Mouse (Mus musculus): Measurements from ENCODE around the gene Etl4.

Etl4 gene

GRCm38 (mm10) chr2:20560581-20560980 lies 651.0 kb downstream of the Etl4 start:
- no peak for DNase-seq (ENCODE audit: low read depth, low spot score)

GRCm38 (mm10) chr2:20563036-20563435 lies 653.5 kb downstream of the Etl4 start:
- DNase-seq (ENCODE audit: low read depth, low spot score) = no peak

DNA sequence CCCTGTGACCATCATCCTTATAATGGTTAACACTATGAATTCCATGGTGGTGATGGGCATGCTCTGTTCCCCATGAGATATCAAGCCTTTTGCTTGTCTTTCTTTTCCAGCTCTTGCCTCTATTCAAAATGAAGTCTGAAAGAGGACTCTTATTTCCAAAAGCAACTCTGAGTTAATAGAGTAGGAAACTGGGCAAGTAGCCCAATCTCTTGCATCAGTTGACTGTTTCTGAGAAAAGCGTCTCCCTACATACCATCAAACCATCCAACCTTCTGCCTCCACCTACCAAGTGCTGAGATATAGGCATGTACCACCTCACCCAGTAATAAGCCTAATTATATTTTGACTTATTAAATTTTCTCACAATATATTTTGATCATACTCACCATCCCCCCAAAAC lies 658.9 kb downstream of the Etl4 start:
- no peak for DNase-seq (ENCODE audit: low read depth, low spot score)

- DNase-seq (ENCODE audit: low read depth, low spot score) = no peak
Measured at GRCm38 (mm10) chr2:20571940-20572339, 662.4 kb downstream of the Etl4 start.

- DNase-seq (ENCODE audit: low read depth, low spot score) = no peak
Measured at GRCm38 (mm10) chr2:20580331-20580730, 670.8 kb downstream of the Etl4 start.

DNA sequence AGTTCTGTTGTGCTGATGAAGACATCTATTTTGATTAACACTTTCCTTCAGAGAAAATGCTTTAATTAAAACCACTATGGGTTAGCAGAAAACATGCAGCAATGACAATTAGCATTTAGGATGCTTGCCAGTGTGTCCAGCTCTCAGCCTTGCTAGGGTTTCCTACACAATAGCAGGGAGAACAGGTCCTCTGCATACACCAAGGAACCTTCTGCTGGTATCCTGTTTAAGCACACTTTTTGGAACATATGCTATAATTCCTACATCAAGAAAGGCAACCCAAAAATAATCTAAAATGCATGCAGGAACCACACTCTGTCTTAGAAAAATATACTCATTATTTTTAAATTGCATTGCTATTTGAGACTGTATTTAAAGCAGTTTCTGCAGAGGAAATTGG lies 673.5 kb downstream of the Etl4 start:
- DNase-seq (ENCODE audit: low read depth, low spot score) = peak; percentile 32

- no peak for DNase-seq (ENCODE audit: low read depth, low spot score)
Measured at GRCm38 (mm10) chr2:20583562-20584153, 674.1 kb downstream of the Etl4 start.

DNA sequence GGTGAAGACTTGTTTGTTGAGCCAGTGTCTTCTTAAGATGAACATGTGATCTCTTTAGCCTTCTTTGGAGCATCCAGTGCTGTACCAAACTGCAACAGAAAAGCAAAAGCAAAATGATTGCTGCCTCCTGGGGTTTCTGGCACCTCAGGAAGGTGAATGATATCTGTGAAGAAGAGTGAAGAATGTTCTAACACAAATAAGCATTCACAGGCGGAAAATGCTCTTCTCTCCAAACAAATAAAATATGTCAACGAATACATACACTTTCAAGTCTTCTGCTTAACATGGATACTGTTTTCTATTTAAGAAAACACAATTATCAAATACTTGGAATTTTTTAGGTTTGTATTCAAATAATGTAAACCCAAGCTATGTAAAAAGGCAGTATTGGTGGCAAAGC lies 678.3 kb downstream of the Etl4 start:
- DNase-seq (ENCODE audit: low read depth, low spot score) = no peak

DNA sequence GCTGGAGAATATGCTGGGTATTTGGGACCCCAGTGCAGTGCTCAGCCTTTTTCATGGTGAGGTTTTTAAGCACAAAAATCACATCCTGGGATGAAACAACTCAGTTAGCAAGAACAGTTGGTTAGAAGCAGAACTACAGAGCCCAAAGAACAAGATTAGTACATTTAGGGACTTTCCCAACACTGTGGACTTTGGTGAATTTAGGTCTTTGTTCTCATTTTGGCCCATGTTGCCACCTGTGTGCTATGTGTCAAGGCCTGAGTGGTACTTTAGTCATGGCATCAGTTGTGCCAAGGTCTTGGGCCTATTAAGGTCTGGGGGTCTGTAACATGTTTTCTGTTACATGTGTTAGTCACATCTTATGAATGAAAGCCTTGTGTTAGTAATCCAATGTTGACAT lies 679.1 kb downstream of the Etl4 start:
- no peak for DNase-seq (ENCODE audit: low read depth, low spot score)

GRCm38 (mm10) chr2:20594129-20594528 lies 684.5 kb downstream of the Etl4 start:
- no peak for DNase-seq (ENCODE audit: low read depth, low spot score)

DNA sequence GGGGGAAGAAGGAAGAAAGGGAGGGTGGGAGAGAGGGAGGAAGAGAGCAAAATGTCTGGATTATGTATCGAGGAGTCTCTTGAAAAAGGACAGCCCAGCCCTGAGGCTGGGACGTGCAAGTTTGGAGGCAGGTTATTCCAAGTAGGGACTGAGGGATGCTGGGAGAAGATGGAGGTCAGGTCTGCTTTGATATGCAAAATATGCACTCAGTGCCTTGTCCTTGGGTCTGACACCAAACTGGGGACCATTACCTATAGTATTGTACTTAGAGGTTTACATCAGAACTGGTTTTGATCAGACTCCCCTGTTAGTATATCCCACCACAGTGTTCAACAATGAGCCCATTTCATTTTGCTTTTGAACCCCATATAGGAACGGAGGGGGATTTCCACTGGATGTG lies 685.4 kb downstream of the Etl4 start:
- no peak for DNase-seq (ENCODE audit: low read depth, low spot score)

GRCm38 (mm10) chr2:20596558-20596957 lies 687.0 kb downstream of the Etl4 start:
- DNase-seq (ENCODE audit: low read depth, low spot score) = no peak

DNA sequence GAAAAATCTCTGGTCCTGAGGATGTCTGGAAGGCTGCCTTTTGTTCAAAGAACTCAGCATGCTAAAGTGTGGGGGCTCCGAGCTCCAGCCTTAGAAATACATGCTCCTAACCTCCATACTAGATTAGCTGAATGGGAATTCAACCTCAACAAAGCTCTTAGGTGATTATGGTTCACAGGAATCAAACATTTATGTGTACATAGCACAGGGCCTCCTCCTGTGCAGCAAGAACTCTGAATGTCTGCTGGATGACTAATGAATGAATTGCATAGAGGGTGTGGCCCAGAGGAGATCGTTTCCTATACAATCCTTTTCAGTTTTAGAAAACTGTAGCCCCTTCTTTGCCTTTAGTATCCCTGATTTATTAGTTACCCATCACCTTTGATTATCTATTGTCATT lies 687.6 kb downstream of the Etl4 start:
- no peak for DNase-seq (ENCODE audit: low read depth, low spot score)

DNA sequence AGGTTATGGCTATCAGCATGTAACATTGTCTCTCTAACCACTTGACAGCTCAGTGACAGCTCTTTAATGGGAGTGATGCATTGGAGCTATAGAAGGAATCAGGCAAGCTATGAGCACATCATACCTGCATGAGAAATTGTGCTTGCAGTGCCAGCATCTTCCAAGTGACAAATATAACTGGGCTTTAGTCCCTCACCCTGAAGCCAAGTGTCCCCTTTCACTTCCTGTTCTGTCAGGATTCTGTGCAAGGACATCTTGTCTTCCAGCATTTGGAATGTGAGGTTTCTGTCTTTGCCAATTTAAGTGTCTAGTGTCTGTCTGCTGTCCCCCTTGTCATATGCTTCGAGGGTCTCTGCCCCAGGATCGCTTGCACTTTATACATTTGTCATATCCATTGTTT lies 693.1 kb downstream of the Etl4 start:
- DNase-seq (ENCODE audit: low read depth, low spot score) = no peak

- DNase-seq (ENCODE audit: low read depth, low spot score) = no peak
Measured at GRCm38 (mm10) chr2:20603536-20603935, 694.0 kb downstream of the Etl4 start.

- DNase-seq (ENCODE audit: low read depth, low spot score) = no peak
Measured at GRCm38 (mm10) chr2:20603991-20604390, 694.4 kb downstream of the Etl4 start.

GRCm38 (mm10) chr2:20609203-20609602 lies 699.6 kb downstream of the Etl4 start:
- DNase-seq (ENCODE audit: low read depth, low spot score) = peak; percentile 35

GRCm38 (mm10) chr2:20615948-20616347 lies 706.4 kb downstream of the Etl4 start:
- no peak for DNase-seq (ENCODE audit: low read depth, low spot score)

GRCm38 (mm10) chr2:20618396-20618795 lies 708.8 kb downstream of the Etl4 start:
- DNase-seq (ENCODE audit: low read depth, low spot score) = no peak

GRCm38 (mm10) chr2:20619881-20620280 lies 710.3 kb downstream of the Etl4 start:
- no peak for DNase-seq (ENCODE audit: low read depth, low spot score)

DNA sequence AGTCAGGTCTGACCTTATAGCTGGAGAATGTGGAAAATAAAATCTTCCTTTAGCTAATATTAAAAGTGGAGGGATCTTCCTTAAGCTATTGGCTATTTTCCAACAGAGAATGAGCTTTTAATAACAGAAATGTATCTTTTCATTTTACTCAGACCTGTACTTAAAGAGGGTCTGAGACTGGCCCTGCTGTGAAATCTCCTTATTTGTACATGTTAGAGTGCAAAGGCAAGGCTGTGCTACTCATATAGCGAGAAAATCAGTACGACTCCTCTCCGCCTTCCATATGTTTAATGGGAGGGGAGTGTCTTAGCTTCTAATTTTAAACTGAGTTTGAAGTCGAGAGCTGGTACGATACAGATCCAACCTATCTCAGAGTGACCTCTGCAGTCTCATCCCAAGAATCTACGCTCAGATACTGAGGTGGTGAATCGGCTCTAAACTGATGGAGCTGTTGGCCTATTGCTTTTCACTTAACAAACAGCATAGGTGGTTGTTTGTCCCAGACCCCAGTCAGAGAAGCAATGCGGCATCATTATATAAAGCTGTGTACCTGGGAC lies 719.7 kb downstream of the Etl4 start:
- no peak for DNase-seq (ENCODE audit: low read depth, low spot score)

DNA sequence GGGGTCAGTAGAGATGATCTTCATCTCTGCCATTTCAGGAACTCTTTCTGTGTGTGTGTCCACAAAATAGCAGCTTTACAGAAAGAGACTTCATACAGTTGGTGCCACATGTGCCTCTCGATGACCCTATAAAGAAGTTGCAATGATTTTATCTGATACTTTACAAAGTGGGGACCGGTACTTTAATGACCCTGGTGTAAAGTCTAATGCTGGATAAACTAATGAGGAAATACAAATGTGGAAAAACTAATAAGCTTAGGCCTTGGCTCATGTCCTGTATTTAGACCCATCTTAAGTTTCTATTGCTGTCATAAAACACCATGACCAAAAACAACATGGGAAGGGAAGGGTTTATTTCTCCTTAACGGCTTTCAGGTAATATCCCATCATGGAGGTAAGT lies 729.0 kb downstream of the Etl4 start:
- no peak for DNase-seq (ENCODE audit: low read depth, low spot score)

- no peak for DNase-seq (ENCODE audit: low read depth, low spot score)
Measured at GRCm38 (mm10) chr2:20639721-20640120, 730.1 kb downstream of the Etl4 start.

DNA sequence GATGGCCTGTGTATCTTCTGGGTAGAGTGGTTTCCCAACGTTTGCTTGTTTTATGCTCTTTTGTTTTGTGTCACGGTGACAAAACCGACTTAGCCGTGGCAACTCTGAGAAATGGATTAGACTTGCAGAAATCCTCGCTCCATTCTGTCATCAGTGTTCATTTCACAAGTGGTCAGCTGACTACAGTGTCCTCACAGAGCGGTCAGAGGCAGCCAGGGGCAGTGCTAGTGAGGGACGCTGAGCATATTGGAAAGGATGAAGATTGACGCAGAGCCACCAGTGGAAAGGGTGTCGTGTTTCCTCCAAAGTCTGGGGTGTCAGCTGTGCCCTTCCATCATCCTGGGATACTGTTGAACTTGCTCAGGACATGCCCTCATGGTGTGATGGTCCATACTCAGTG lies 733.2 kb downstream of the Etl4 start:
- DNase-seq (ENCODE audit: low read depth, low spot score) = no peak
